Mouse (Mus musculus) ovary, adult 18-20 months (tissue): Measurements from ENCODE around the gene Tcaf3.

ENCODE experiments used
- DNase-seq: peaks from one replicate; pipeline ENCODE4 v3.0.0; 2022; ENCODE audit warnings: low spot score, mixed read lengths

Tcaf3 gene

DNA sequence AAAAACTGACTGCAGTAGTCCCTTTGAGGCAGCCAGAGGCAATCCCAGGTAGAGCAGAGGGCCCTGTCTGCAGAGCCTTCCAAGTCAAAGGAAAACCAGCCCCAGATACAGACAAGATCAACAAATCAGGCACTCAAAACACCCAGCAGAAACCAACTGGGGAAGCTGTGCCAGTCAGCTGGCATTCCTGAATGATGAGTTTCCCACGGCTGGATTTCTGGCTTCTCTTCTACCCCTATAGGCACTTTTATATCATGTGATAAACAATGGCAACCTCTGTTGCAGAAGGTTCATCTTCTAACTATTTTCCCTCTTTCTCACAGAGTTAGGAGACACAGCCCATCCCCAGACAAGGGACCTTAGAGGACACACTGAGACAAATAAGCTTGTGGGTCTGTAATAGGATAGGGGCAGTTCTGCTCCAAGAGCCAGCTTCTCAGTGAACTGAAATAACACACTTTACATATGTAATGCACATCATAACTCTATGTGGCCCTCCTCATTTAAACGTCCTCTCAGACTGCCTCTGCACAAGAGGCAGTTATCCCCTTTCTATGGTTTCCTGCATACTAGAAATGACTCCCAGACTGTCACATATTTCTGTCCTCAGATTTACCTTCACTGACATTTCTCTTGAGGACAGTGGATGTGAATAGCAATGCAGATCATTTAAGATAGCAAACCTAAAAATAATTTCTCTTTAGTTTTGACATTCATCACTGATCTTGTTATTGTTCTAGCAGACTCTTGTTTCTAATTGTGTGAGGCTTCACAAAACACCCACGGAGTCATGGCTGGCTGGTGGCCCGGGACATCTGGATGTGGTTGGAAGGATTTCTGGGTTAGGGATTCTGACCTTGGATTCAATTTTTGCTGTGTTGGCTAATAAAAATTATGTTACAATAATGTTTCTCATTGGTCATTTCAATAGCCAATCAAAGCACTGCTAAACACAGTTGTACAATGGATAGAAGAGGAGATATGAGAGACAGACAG is 55.2 kb downstream of the Tcaf3 start:
- peak; percentile 19 for DNase-seq

DNA sequence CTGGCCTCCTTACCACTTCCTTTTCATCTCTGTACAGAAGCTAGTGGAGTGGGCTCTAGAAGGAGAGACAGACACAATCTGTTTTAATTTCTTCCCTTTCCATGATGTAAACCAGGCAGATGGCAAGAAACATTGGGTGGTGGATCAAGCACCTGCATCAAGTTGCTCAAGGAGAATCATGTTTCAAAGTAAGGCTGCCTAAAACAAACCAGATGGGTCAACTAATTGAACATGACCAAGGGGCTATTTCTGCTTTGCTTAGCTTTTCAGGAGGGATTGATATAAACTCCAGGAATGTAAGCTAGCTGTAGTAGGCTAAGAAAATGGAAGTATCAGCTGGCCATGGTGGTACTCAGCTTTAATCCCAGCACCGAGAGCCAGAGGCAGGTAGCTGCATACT is 56.8 kb downstream of the Tcaf3 start:
- no peak for DNase-seq

DNA sequence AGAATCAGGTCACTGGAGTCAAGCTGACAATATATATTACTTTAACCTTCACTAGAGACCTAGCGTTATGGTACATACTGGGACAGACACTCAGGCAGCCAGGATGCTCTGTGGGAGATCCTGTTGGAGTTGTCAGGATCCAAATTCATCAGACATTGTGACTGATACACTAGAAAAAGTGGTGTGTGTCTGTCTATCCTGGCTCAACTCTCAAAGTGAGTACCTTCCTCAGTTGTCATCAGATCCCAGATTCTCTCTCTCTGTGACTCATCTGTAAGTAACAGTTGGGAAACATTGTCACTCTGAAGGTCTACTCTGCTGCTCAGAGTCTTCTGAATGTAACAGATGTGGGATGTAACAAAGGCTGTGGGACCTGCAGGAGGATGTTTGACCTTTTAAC is 57.8 kb downstream of the Tcaf3 start:
- no peak for DNase-seq
